Mouse (Mus musculus): ENCODE results near the gene Cbx8. TPM values are rescaled to one million over a fixed set of nuclear protein-coding genes. Genes with fewer than 3 reads are reported as not detected.

The Cbx8 gene
- 10 to 100 TPM; 14.7 to 15.5 TPM for polyA plus RNA-seq (2017; shearing (Covaris generic))

DNA sequence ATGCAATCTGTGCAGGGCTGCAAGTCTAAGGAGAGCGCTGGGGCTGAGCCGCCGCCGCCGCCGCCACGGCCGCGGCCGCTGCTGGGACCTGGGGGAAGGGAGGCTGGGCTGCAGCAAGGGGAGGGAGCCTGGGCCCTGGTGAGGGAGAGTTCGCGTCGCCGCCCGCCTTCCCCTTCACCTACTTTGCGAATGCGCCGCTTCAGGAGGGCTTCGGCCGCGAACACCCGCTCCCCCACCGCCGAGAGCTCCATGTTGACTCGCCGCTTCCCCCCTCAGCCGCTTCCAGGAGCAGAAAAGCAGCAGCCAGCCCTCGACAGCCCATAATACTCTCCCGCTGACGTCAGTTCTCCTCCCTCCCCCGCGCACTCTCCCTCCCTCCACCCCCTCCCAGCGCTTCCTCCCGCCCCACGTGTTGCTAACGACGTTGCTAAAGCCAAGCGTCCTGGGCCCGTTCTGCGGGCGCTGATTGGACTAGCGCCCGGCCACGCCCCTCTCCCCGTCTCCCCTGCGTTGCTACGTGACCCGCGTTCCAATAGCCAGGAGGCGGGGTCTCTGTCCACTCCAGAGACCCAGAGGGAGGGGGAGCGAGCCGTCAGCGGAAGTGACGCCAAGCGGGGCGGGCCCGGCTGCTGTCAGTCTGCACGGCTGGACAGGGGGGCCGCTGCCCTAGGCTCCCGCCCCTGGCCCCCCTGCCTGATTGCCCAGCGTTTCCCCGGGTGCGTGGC lies at the start of gene Cbx8:
Cbx8 (minus strand) TSS at position 370 of the 725 bp plus-strand sequence.

DNA sequence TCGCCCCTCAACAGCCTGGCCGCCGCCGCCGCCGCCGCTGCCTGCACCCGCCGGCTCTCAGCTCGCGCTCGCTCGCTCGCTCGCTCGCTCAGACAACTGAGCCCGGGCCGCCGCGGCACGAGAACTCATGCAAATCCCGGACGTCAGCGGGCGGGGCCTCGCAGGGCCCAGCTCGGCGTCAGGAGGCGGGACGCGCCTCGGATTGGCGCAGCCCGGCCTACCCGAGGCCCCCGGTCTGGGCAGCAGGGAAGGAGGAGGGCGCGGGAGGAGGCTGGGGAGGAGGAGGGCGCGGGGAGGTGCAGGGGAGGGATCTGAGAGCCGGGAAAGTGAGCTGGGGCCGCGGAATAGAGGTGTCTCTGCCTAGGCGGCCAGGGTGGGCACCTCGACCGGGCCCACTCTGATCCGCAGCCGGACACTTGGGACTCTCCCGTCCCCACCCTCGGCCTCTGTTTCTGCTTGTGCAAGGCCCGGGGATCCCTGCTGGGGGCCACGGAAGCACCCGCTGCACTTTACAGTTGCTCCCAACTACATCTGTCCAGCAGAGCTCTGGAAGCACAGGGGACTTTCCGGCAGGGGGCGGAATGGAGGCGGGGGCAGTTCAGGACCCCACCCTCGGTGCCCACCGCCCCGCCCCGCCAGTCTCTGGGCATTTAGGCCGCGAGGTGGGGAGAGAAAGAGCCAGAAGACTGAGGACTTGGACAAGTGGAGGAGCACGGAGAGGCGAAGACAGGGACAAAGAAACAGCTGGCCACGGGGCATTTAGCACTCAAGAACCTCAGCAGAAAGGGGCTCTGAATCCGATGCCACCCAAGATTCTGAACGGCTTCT lies 45.6 kb upstream of the Cbx8 start, which contains the start of gene Cbx4:
Cbx4 (minus strand) TSS at position 78 of the 828 bp plus-strand sequence.

DNA sequence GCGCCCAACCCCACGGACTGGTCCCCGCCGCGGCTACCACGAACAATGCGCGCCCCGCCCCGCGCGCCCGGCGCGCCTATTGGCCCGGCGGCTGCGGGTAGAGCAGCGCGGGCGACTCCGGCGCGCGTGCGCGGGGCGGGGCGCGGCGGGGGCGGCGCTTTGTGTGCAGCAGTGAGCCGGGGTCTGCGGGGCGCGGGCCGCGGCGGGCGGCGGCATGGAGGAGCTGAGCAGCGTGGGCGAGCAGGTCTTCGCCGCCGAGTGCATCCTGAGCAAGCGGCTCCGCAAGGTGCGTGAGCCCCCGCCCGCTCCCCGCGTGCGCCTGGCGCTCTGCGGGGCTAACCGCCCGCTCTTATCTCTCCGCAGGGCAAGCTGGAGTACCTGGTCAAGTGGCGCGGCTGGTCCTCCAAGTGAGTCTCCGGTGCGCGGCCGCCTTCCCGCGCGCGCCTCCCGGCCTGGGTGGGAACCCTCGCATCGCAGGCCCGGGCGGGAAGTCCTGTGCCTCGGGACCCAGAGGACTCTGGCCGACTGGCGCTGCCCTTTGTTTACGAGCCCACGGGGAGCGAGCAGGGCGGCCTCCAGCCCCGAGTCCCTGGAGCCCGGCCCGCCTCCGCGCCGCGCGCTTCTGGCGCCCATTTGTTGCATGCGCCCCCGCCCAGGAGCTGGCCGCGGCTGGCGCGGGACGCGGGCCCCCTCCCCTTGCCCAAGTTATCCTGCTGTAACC lies 17.7 kb downstream of the Cbx8 start, which contains the start of gene Cbx2:
Cbx2 (plus strand) TSS at position 68 of the 721 bp plus-strand sequence.

DNA sequence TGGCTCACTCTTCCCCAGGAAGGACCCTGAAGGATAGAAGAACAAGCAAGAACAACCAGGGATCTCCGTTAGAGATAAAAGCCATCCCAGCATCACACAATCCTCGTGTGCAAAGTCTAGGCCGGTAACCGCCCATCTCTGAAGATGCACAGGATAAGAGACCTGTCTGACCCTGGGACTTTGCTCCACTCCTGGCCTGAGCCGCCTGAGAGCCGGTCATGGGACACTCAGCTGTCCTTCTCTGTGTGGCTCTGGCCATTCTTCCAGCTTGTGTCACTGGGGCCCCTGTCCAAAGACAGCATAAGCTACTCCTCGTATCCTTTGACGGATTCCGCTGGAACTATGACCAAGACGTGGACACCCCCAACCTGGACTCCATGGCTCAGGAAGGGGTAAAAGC lies 52.8 kb downstream of the Cbx8 start, which contains the start of gene Enpp7:
Enpp7 (plus strand) TSS at position 190 of the 400 bp plus-strand sequence.

Other genes with a start within 250 kb of the Cbx8 start
- gene Rbfox3, start 129.4 kb downstream of the Cbx8 start, polyA plus RNA-seq (2017; shearing (Covaris generic)), result under 1 TPM in 1 of 2 experiments, not detected in 1; 0.26 TPM
- gene Enpp7, start 52.8 kb downstream of the Cbx8 start, polyA plus RNA-seq (2017; shearing (Covaris generic)), result not detected
- gene Cbx2, start 18.0 kb downstream of the Cbx8 start, polyA plus RNA-seq (2017; shearing (Covaris generic)), result 1 to 10 TPM; 4.3 to 9.5 TPM
- 10 to 100 TPM; 57.3 to 74.3 TPM for gene Cbx4, start 45.3 kb upstream of the Cbx8 start, polyA plus RNA-seq (2017; shearing (Covaris generic))
- under 1 TPM; 0.33 to 0.49 TPM for gene Tbc1d16, start 187.5 kb upstream of the Cbx8 start, polyA plus RNA-seq (2017; shearing (Covaris generic))
- 1 to 10 TPM; 1.7 to 1.8 TPM for gene Ccdc40, start 187.6 kb upstream of the Cbx8 start, polyA plus RNA-seq (2017; shearing (Covaris generic))
- gene Gaa, start 226.9 kb upstream of the Cbx8 start, polyA plus RNA-seq (2017; shearing (Covaris generic)), result 10 to 100 TPM in 1 of 2 experiments, 1 to 10 TPM in 1; 7.3 to 17.3 TPM

All from activated CD4-positive, CD25-positive, alpha-beta regulatory T cell (primary cell).